Mouse (Mus musculus): Measurements from ENCODE around the gene Mylk.

Mylk gene

DNA sequence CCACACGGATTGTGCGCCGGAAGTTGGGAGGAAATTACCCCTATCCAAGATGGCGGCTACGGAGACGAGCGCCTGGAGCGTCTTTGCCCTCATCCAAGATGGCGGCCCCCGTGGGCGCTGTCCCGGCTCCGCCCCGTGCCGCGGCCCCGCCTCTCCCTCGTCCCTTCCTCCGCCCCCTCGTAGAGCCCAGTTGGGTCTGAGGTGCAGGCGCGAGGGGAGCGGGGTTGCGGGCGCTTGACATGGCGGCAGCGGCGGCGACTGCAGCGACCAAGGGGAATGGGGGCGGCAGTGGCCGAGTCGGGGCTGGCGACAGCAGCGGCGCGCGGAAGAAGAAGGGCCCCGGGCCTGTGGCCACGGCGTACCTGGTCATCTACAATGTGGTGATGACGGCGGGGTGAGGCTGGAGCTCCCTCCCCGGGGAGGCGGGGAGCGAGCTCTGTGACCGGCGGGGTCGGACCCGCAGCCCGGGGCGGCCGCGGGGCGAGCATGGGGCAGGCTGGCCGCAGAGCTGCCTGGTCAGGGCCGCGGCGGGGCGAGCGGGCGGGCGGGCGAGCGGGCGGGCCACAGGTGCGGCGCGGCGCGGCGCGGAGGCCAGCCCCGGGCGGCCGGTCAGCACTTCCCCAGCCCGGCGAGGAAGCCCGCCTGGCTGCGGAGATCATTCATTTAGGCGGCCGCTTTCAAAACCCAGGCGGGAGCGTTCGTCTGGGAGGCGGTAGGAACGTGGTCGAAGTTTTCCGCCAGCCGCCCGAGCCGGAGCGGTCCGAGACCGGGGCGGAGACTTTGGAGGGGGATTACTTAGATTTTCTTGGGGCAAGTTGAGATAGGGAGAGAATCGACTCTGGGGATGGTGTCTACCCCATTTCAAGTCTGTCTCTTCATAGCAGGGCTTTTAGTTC lies 277.5 kb downstream of the Mylk start, which contains the start of gene Hacd2:
Gene Hacd2 (plus strand): TSS at position 187 of the 896 bp plus-strand sequence.
- DNase-seq (ENCODE audit: low spot score in 2 of 2) = peak; percentile 95

- DNase-seq (ENCODE audit: low spot score in 2 of 2) = no peak
Measured at GRCm38 (mm10) chr16:35023138-35023735, 278.2 kb downstream of the Mylk start.

- no peak for DNase-seq (ENCODE audit: low spot score in 2 of 2)
Measured at GRCm38 (mm10) chr16:35024300-35024699, 279.3 kb downstream of the Mylk start.

DNA sequence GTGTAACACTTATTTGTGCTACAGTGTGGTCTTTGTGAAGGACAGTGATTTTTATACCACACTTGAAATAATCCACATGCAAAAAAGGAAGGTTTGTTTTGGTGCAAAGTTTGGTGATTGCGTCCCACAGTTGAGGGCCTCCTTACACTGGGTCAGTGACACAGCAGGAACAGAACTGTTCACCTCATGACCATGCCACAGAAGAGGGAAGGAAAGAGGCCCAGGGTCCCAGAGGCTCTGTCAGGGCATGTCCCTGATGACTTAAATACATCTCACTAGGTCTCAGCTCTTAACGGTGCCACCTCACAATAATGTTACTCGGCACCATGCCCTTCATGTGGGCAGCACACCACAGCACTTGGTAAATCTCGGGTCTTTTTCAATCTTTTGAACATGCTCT lies 280.3 kb downstream of the Mylk start:
- DNase-seq (ENCODE audit: low spot score in 2 of 2) = no peak

GRCm38 (mm10) chr16:35033241-35033640 lies 288.2 kb downstream of the Mylk start:
- no peak for DNase-seq (ENCODE audit: low spot score in 2 of 2)

DNA sequence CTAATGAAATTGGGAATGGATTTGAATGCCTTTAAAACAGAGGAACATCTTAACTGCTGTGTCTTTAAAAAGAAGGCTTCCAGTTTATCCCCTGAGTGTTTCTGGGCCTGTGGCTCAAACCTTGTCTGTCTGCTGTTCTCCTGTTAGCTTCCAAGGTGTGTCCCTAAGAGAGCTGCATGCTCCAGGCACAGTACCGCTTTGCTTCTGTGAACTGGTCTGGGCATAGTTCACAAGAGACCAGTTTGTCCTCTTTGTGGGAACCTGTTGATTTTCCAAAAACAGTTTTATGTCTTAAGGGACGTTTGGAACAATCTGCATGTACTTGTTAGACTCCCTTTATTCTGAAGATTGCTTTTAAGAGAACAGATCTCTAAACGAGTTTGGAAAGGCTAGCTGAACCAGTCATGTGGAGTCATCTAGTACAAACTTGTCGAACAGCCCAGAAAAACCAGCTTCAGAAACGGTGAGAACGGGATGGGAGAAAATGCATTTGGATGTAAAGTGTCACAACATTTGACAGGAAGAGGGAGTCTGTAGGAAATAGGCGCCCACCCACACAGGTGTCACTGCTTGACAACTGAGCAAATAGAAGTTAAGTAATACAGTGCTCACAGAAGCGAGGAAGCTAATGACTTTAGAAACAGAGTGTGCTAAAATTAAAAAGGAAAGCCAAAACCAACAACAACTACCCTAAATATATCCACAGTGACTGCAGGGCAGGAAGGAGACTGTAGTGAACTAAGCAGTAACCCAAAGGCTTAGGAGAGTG lies 289.0 kb downstream of the Mylk start:
- DNase-seq (ENCODE audit: low spot score in 2 of 2) = no peak

DNA sequence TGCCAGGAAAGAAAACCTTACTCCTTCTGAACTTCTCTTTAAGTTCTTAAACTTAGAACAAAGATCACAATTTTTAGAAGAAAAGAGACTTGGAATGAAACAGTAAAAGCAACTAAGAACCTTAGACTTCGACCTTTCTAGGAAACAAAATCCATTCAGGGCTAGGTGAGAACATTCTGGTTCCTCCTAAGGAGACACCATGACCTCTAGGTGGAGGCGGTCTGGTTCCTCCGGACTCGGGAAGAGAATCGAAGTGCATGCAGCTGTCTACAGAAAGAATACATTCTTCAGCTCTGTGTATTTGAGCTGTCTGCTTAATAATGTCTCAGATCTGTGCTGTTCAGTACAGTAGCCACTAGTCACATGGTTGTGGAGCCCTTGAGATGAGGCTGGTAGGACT lies 290.0 kb downstream of the Mylk start:
- no peak for DNase-seq (ENCODE audit: low spot score in 2 of 2)

DNA sequence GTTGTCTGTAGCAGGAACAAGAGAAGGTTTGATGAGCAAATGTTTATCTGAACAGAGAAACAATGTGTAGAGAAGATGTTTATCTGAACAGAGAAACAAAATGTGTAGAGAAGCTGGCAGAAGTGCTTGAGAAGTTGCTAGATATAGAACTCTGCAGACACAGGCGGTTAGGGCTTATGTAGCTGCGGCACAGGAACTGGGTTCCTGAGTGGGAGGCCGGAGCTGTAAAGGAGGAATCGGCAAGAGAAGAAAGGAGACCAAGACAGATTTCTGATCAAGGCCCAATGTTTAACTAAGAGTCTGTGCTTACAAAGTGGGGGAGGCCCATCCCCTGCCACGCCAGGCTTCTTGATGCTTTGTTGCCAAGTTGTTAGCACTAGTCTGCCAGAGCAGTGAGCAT lies 291.7 kb downstream of the Mylk start:
- DNase-seq (ENCODE audit: low spot score in 2 of 2) = peak; percentile 27 to 30

DNA sequence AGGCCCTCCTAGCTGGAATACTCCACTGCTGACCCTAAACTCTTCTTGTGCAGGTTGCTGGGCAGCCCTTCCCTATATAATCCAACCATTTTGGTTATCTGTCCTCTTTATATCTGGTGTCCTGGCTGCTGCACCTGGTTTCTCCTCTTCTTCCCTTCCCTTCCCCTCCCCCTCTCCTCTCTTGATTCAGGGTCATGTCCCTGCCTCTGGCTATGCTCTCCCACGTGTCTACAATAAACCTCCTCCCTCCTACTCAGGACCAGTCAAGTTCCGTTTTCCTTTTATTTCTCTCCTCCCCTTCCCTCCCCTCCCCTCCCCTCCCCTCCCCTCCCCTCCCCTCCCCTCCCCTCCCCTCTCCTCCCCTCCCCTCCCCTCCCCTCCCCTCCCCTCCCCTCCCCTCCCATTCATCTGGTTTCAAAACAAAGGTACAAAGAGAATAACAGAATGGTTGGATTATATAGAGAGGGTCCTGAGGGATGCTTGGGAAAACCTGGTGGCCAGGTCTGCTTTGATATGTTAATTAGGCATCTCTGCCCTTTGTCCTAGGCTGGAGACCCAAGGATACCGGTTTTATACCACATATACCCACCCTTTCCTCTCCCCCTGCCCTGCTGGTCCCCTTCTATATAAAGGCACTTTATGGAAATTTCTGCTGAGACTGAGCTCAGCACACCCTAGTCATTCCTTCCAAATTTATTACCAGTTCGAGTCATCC lies 293.5 kb downstream of the Mylk start:
- no peak for DNase-seq (ENCODE audit: low spot score in 2 of 2)

GRCm38 (mm10) chr16:35040154-35040553 lies 295.1 kb downstream of the Mylk start:
- DNase-seq (ENCODE audit: low spot score in 2 of 2) = no peak

- DNase-seq (ENCODE audit: low spot score in 2 of 2) = no peak
Measured at GRCm38 (mm10) chr16:35041001-35041400, 296.0 kb downstream of the Mylk start.

DNA sequence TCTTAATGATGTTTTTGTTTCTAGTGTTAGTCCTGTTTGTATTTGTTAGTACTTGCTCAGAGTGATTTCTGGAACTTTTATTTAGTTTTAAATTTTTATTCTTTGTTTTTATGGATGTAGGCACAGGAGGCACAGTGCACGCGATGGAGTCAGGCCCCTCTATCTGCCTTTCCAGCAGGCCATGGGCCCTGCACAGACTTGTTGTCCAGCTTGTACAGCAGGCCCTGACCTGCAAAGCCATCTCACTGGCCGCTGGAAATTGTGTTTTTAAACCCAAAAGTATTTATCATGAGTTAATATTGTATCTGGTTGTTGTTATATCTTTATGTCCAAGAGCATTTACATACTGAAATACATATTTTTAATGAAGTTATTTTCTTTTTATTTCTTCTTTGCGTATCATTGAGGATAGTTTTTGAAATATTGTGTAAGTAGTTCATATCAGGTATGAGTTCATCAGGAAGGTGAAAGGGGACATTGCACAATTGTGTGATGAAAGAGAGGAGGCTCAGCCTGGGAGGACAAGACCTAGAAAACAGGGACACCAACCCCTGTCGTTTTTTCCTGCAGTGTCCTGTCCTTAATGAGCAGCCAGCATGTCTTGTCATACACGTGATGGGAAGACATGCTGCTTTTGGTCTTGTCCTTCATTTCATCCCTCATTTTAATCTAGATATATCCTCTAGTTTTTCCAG lies 301.2 kb downstream of the Mylk start:
- DNase-seq (ENCODE audit: low spot score in 2 of 2) = no peak

- DNase-seq (ENCODE audit: low spot score in 2 of 2) = no peak
Measured at GRCm38 (mm10) chr16:35047272-35047969, 302.4 kb downstream of the Mylk start.

DNA sequence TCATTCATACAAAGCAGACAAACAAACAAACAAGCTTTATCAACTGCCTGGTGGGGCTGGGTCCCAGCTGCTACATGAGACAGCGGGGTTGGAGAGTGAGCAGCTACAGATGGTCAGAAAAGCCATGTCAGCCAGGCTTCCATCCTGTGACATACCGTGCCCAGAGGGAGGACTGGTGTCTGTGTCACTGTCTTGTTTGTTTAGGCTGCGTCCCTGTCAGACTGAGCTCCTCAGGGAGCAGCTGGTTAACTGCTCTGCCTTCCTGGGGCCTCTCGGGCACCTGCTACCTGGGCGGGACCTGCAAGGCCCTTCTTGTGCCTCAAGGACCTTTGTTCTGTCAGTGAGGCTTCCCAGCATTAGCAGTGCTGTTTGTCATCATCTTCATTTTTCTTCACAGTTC lies 306.1 kb downstream of the Mylk start:
- DNase-seq (ENCODE audit: low spot score in 2 of 2) = no peak

Measured in frontal cortex, postnatal 36 days (tissue).